In the genomic region with DNA sequence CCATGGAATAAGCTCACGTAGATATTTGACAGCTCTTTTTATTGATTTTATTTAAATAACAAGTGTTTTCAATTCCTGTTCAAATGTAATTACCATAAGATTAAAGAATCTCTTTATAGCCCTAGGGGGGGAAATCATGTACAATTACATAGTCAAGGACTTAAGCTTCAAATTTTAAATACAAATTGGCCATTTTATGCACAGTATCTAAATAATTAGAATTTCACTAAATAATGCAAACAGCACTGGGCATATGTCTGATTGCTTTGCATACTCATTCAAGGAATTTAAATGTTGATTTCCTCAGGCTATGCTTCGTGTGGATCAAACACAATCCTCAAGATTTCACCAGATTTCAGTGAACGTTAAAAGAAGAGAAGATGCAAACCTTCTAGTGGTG, we compare ENCODE assay signal across 35 mouse cellular contexts.
"Had no signal": no experiment of that assay in that cellular context is flagged by ENCODE, and none has a peak within 500 bp of the region (broad histone marks: within the 10 kb centered on the region; RNA-seq: fewer than 3 reads in every experiment).

No protein-coding gene starts in this region.

- H3K4me3 ChIP-seq: heart, embryonic 10.5 days; heart, embryonic 12.5 days; heart, embryonic 13.5 days; heart, embryonic 15.5 days; hindbrain, embryonic 10.5 days; hindbrain, embryonic 12.5 days; hindbrain, embryonic 13.5 days; hindbrain, embryonic 15.5 days; intestine, embryonic 15.5 days; kidney, embryonic 15.5 days; layer of hippocampus, adult 2 months had no signal

- H3K4me1 ChIP-seq: heart, embryonic 10.5 days; heart, embryonic 12.5 days; heart, embryonic 13.5 days; heart, embryonic 15.5 days; hindbrain, embryonic 10.5 days; hindbrain, embryonic 12.5 days; hindbrain, embryonic 13.5 days; hindbrain, embryonic 15.5 days; intestine, embryonic 15.5 days; kidney, embryonic 15.5 days had no signal

- DNase-seq: heart, postnatal 10 days; heart, postnatal 14 days; heart, postnatal 36 days; heart, postnatal 4 days; kidney, adult 11 months; kidney, adult 18-20 months; kidney, adult 2 months; kidney, adult 8-10 months; kidney, adult 9 months; kidney, postnatal 10 days; kidney, postnatal 14 days; kidney, postnatal 25 days; kidney, postnatal 36 days; kidney, postnatal 4 days; layer of hippocampus, adult 9-11 months; layer of hippocampus, postnatal 36 days had no signal

- H3K27ac ChIP-seq: heart, embryonic 10.5 days; heart, embryonic 13.5 days; heart, embryonic 15.5 days; hindbrain, embryonic 10.5 days; hindbrain, embryonic 12.5 days; hindbrain, embryonic 13.5 days; hindbrain, embryonic 14.5 days; hindbrain, embryonic 15.5 days; hindbrain, postnatal 0 days; intestine, embryonic 15.5 days; kidney, embryonic 15.5 days; kidney, postnatal 0 days; layer of hippocampus, adult 2 months had no signal

- H3K27me3 ChIP-seq: heart, embryonic 12.5 days; heart, embryonic 13.5 days; heart, embryonic 15.5 days; hindbrain, embryonic 12.5 days; hindbrain, embryonic 13.5 days; hindbrain, embryonic 15.5 days; intestine, embryonic 15.5 days; kidney, embryonic 15.5 days had no signal

- H3K9me3 ChIP-seq: heart, embryonic 10.5 days; heart, embryonic 12.5 days; heart, embryonic 13.5 days; heart, embryonic 15.5 days; hindbrain, embryonic 10.5 days; hindbrain, embryonic 12.5 days; hindbrain, embryonic 13.5 days; hindbrain, embryonic 15.5 days; intestine, embryonic 15.5 days; kidney, embryonic 15.5 days had no signal

- H3K36me3 ChIP-seq: heart, embryonic 10.5 days; heart, embryonic 12.5 days; heart, embryonic 13.5 days; heart, embryonic 15.5 days; hindbrain, embryonic 10.5 days; hindbrain, embryonic 12.5 days; hindbrain, embryonic 13.5 days; hindbrain, embryonic 15.5 days; intestine, embryonic 15.5 days; kidney, embryonic 15.5 days had no signal

- ATAC-seq: hindbrain, embryonic 16.5 days; hindbrain, postnatal 0 days; inflammation-experienced regulatory T-cells, adult 6 months; intestine, embryonic 15.5 days; intestine, embryonic 16.5 days; intestine, postnatal 0 days had no signal

- H3K4me2 ChIP-seq: heart, embryonic 11.5 days; heart, embryonic 12.5 days; heart, embryonic 13.5 days; heart, embryonic 15.5 days; hindbrain, embryonic 12.5 days; hindbrain, embryonic 13.5 days; hindbrain, embryonic 14.5 days; hindbrain, embryonic 15.5 days; intestine, embryonic 15.5 days; kidney, embryonic 15.5 days had no signal

- H3K9ac ChIP-seq: heart, embryonic 12.5 days; heart, embryonic 13.5 days; heart, embryonic 15.5 days; hindbrain, embryonic 12.5 days; hindbrain, embryonic 13.5 days; hindbrain, embryonic 14.5 days; hindbrain, embryonic 15.5 days; intestine, embryonic 15.5 days; kidney, embryonic 15.5 days had no signal
